Mouse (Mus musculus): Measurements from ENCODE around the gene Nxph3.

Gene Nxph3

DNA sequence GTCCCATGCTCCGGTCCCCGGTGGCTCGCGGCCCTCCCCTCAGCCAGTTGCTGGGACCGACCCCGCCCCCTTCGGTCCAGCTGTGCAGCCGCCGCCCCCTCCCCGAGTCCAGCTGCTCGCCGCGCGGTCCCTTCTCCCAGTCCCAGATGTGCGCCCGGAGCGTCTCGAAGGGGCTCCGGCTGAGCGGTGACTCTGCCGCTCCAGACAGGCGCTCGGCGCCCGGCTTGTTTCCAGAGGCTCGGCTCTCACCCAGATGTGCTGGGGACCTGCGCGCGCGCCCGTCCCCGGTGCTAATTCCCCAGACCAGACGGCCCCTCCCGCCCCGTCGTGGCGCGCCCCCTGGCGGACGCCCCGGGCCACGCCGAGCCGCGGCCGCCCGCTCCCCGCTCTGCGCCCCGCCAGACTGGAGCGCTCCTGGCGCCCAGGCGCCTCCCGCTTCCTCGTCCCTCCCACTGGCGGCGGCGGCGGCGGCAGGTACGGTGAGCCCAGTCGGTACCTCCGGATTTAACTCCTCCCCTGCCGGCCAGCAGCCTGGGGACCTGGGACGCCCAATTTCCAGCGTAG lies at the start of gene Nxph3:
TSS of gene Nxph3 (minus strand) at position 273 of the 564 bp plus-strand sequence.
- in situ Hi-C loops (cut with MboI, MseI) = loop anchor here (5.0 kb wide), 1 partner anchor 67 kb away; no protein-coding TSS in a partner anchor

DNA sequence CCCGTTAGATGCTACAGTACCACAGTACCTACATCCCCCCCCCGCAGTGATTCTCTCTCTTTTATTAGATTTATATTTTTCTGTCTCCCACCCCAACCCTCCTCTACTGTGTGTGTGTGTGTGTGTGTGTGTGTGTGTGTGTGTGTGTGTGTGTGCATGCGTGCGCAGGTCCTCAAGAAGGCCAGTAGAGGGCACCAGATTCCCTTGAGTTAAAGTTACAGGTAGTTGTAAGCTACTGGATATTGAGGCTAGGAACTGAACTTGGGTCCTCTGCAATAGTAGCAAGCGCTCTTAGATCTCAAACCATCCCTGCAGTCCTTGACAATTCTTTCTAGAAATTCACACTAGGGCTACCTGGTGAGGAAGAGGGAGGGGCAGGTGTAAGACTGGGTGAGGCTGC lies 49.5 kb upstream of the Nxph3 start:
- in situ Hi-C loops (cut with MboI, MseI) = no loop called here

DNA sequence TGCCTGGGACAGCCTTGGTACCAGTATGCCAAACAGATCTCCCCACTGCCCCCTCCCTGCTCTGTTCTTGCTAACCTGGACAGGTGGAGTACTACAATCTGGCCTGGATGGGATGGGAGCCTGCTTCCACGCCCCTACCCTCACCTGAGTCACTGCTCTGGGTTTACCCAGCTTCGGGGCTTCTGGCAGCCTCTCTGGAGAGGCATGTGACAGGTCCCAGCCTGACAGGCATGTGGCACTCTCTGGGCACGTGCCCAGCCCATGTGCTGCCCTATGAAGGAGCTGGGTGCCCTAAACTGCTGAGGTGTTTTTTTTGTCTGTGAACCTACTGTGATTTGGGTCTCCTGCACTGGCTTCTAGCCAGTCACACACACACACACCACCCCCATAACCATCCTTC lies 46.4 kb upstream of the Nxph3 start:
- in situ Hi-C loops (cut with MboI, MseI) = no loop called here

DNA sequence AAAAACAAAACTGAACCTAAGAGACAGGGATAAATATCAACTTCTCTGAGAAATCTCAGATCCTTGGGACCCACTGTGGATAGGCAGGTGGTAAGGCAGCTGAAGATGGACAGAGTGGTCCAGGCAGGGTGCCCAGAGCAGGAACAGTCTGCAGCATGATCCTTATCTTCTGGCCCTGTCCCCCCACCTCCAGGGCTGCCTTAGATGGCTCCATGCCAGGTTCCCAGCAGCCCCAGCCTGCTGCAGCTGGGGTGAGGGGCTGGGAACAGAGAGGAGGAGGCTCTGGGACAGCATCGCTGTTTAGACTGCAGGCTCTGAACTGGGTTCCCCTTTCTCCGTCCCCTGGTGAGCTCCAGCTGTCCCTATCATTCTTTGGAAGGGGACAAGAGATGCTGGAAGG lies 45.4 kb upstream of the Nxph3 start:
- in situ Hi-C loops (cut with MboI, MseI) = no loop called here

DNA sequence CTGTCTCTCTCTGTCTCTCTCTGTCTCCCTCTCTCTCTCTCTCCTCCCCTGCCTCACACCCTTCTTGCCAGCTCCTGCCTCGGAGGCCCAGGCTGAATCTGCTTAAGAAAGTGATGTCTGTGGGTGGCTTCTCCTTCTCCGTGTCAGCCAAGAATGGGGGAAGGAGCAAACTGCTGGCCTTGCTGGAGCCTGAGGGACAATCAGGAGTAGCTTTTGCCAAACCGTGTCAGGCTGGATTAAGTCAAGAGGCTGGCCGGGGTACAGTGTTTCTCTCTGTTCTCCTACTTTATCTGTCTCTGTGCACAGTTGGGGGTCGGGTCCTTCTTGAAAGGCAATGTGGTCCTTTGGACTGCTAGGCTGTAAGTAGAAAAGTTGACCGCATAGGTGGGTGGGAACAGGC lies 43.3 kb upstream of the Nxph3 start:
- in situ Hi-C loops (cut with MboI, MseI) = no loop called here

DNA sequence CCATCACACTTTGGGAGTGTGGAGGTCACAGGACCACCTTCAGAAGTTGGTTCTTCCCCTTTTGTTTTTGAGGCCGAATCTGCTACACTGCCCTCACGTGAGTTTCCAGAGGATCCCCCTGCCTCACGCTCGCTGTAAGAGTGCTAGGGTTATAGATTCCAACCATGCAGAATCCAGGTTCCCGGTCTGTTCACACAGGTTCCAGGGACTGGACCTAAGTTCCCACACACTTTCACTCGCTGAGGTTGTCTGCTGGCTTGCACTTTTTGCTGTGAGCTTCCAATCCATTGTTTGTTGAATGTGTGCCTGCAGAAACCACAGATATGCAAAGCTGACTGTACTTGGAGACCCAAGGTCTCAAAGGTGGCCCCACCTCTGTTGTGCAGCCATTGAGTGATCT lies 42.7 kb upstream of the Nxph3 start:
- in situ Hi-C loops (cut with MboI, MseI) = no loop called here

DNA sequence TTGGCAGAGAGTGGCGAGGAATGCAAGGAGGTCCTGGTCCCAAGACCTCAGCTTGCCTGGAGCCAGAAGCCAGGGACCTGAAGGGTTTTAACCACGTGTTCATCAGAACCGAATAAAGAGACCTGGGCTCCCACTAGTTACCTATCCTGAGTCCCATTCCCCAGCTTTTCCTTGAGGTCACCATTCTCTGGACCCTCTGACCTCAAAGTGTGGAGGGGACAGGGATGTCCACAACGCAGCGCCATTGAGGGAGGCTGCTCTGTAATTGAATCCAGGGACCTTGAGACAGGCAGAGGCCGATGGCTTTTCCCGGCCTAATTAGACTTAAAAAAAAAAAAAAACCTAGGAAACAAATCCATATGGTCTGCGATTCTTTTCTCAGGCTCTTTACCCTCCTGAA lies 40.9 kb upstream of the Nxph3 start:
- in situ Hi-C loops (cut with MboI, MseI) = no loop called here

DNA sequence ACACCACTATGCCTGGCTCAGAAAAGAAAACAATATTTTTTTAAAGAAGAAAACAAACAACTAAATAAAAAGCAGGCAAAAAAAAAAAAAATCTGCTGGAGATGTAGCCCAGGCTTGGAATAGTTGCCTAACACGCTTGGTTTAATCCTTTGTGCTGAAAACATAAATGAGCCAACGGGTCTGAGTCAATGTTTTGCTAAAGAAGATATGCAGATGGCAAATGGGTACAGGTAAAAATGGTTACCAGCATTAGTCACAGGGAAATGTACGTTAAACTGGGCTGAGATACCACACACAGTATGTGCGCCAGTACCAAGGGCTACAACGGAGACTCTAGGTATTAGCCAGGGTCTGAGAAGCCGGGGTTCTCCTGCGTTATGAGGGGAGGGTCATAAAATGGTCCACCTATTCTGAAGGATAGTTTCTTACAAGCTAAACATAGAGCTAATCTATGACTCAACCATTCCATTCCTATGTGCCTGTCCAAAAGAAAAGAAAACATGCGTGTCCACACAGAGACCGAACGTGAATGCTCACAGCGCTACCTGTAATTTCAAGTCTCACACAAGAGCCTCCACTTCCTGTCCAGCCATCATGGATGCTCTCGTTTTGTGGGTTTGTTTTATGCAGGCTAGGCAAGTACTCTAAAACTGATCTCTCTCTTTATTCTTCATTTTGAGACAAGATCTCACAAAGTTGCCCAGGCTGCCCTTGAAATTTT lies 36.1 kb upstream of the Nxph3 start:
- in situ Hi-C loops (cut with MboI, MseI) = no loop called here

DNA sequence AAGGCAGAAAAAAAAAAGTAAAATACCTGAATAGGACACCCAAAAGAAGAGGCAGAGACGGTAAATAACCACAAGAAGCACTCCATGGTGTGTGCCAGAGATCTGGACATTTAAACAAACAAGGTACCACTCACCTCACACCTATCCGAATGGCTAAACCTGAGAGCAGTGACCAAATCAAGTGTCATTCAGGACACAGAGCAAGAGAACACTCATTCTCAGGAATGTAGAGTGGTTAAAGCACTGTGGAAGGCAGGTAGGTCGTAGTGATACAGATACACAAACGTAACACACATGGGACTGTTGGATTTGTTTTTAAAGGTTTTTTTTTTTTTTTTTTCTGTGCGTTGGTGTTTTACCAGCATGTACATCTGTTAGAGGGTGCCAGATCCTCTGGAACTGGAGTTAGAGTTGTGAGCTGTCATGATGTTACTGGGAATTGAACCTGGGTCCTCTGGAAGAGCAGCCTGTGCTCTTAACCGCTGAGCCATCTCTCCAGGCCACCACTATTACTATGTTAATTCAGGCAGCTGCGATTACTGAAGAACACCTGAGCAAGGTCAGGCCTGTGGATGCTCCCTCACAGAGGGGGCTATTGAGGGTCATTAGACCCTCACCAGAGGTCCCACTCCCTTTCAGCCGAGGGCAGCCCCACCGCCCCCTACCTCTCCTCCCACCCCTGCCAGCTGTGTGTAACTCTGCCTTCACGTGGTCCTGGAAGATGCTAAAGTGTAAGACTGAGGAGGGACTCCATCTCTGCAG lies 31.8 kb upstream of the Nxph3 start:
- in situ Hi-C loops (cut with MboI, MseI) = no loop called here

DNA sequence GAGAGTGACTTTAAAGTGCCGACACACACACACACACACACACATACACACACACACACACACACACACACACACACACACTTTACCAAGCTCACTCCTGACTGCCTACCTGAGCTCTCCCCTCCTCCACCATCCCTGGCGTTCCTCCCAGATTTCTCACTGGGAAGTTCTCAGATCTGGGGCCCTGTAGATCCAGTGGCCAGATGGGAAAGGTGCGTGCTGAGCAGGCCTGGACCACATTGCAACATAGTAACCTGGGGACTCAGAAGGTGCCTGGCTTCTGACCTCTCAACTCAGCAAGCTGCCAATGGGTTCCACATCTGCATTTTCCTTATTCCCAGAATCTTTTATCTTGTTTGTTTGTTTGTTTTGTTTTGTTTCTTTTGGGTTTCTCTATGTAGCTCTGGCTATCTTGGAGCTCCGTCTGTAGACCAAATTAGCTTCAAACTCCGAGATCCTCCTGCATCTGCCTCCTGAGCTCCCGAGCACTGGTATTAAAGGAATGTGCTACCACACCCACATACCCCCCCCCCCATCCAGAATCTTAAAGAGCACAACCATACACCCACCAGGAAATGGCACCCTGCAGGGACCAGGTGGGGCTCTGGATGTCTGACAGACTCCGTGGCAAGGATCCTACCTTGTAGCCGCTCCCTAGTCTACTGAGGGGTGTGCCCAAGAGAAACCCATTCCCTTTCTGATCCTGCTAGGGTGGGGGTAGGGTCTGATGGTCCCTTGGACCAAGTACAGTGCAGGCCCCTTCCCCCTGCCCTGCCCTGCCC lies 30.4 kb upstream of the Nxph3 start:
- in situ Hi-C loops (cut with MboI, MseI) = no loop called here

DNA sequence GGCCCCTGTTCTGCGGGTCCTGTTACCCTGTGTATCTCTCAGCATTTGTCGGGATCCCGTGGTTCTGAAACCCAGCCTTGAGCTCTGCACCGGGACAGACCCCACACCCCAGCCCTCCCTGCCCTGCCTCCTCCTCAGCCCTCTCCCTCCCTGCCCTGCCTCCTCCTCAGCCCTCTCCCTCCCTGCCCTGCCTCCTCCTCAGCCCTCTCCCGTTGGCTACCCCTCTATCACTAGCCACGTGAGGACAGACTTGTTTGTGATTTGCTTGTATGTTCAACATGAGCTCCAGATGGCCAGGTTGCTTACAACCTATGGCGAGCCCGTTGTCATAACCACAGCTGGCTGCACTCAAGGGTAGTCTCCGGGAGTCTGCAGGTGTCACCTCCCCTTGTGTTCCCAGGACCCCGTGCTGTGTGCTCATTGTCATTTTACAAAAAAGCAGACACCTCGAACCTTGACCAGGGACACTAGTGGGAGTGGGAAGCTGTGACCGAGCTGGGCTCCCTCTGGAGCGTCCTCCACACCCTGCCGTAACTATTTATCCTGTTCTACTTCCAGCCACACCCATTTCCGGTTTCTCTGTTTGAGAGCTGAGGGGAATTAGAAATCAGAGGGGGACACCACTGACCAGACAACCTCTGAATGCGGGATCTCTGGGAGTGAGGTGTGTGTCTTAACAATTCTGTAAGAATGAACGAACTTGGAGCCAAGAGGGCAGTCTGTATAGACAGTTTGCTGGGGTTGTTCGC lies 26.4 kb upstream of the Nxph3 start:
- in situ Hi-C loops (cut with MboI, MseI) = no loop called here

DNA sequence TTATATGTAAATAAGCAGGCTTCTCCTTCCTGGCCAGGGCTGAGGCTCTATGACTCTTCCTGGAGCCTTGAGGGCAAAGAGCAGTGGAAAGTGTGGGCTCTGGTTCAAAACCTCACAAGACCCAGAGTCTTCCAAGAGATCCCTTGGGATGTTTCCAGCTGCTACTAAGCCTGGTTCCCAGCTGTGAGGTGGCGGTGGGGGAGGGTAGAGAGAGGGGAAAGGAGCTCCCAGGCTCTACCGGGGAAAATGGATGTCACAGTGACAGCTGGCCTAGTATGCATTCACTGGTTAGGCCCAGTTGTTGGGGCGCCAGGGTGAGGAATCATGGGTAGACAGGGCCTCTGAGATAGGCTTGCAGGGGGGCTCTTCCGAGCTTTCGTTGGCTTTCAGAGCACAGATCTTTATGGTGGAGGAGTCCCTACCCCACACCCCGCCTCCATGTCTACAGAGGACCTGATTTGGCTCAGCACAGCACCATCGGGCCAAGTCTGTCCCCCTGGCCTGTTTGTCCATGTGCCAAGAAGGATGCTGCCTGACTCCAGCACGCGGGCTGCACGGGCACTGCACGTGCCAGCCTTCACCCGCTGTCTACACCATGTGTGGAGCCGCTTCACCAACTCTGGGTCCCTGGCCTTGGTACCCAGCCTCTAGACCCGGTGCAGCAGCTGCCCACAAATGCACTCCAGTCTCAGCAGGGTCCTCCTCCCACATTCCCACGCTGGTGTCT lies 24.2 kb upstream of the Nxph3 start:
- in situ Hi-C loops (cut with MboI, MseI) = loop anchor here (10.0 kb wide), 1 partner anchor 106 kb away; no protein-coding TSS in a partner anchor

DNA sequence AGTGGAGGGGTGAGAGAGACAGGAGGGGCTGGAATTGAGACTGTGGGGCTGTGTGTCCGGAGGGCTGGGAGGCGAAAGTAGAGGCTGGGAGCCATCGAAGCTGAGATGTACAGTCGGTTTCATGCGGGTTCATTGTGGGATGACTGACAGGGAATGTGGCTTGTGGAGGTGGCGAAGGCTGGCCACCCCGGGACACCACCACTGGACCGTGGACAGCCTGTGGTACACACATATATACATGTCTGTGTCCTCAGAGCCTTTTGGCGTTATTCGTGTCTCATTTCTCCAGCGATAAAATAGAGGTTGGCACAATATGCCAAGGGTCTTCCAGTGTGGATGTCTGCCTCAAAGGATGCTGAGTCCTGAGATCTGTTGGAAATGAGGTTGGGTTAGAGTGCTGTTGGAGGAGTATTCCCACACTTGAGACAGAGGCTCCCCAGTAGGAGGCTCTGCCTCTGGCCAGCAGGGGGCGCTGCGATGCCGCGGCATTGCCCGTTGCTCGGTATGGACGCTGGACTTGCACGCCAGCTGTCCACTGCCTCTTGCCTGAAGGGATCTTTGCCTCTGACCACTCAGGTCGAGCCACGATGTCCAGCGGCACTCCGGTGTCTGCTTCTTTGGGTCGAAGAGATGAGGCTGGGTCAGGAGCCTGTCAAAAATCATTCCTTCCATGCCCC lies 19.3 kb upstream of the Nxph3 start:
- in situ Hi-C loops (cut with MboI, MseI) = loop anchor here (10.0 kb wide), 1 partner anchor 111 kb away; no protein-coding TSS in a partner anchor

DNA sequence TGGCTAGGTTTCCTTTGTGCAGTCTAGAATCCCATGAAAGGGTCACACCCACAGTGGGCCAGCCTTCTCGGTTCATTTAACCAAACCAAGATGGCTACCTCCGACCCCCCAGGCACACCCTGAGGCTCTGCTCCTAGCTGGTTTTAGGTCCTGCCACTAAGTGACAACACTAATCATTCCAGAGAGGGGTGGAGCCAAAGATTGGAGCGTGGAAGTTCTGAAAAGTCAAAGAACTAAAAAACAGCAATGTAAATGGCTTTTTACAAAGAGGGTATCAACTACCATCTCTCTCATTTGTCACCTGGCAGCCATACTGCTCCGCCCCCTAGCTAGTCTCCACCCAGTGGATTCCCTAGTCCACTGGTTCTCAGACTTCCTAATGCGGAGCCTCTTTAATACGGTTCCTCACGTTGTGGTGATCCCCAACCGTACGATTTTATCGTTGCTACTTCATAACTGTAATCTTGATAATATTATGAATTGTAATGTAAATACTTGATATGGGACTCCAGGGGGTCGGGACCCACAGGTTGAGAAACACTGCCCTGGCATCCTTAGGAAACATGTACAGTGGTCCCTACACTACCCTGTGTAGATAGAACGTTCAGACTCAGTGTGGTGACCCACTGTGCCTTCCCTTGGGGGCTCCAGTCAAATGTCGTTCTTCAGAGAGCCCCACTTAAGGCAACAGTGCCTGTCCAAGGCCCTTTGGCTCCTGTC lies 18.1 kb upstream of the Nxph3 start:
- in situ Hi-C loops (cut with MboI, MseI) = loop anchor here (10.0 kb wide), 1 partner anchor 112 kb away; no protein-coding TSS in a partner anchor

DNA sequence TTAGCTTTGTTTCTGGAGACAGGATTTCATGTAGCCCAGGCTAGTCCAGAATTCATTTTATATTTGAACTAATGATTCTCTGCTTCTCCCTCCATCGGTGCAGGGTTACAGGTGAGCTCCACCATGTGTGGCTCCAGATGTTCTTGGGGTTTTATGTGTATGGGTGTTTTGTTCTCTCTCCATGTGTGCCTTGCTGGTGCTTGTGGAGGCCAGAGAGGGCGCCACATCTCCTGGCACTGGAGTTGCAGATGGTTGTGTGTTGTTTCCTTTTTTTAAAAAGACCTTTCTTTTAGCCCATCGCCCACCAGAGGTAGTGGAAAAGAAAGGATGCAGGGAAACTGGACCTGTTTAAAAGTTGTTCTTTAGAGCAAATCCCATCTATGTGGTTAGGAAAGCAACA lies 13.9 kb upstream of the Nxph3 start:
- in situ Hi-C loops (cut with MboI, MseI) = no loop called here

DNA sequence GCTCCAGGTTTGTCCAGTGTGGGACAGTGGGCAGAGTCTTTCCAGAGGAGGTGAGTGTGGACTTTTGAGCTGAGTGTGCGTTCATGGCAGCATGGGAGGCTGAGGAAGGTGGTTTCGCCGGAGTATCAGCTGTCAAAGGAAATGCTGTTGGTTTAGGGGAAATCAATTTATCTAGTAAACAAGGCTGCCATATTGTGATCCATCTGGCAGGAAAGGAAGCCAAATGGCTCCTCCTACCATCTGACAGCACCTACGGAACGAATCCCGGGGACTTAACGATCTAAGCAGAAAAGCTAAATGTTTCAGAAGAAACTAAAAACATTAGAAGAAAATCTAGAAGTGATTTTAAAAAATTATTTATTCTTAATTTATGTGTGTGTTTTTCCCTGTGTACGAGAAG lies 12.9 kb upstream of the Nxph3 start:
- in situ Hi-C loops (cut with MboI, MseI) = no loop called here

DNA sequence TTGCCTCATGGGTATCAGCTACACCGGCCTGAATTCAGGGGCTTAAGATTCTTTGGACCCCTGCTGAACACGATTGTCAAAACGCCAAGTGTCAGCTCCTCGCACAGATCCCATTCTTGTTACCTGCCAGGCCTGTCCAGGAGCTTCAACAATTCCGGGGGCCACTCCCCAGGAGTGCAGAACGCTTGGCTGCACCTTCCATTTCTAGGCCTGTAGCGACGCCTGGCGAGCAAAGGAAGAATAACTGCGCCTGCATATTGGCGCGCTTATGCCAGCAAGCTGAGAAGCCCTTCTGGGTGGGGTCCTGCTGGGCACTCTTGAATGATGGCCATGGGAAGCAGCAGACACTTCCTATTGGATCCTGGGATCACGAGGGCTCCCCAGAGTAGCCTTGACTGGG lies 7.2 kb upstream of the Nxph3 start:
- in situ Hi-C loops (cut with MboI, MseI) = loop anchor here (5.0 kb wide), 2 partner anchors 129 to 264 kb away; no protein-coding TSS in a partner anchor

DNA sequence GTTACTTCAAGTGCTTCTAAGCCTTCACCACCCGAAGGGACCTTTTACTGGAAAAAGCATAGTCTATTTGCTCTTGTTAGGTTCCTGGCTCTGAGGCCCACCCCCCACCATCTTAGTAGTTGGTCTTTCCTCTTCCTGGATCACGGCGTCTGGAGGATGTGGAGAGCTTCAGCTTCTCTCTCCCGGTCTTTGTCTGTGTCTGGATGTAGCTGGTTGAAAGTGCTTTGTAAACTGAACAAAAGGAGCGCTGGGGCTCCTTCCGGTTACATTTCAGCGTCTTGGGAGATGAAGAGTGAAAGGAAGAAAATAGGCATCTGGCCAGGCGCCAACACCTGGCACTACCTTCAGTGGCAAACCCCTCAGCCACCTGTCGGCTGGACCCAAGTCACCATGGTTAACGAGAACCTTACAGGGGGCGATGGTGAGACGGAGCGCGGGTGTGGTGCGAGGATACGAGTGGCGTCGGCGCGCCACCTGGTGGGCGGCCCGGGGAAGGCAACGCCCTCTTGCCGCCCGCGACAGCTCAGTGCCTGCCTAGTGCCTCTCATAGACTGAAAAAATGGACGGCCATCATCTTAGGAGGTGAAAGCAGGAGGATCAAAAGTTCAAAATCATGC lies 6.2 kb upstream of the Nxph3 start:
- in situ Hi-C loops (cut with MboI, MseI) = loop anchor here (5.0 kb wide), 2 partner anchors 128 to 263 kb away; no protein-coding TSS in a partner anchor

DNA sequence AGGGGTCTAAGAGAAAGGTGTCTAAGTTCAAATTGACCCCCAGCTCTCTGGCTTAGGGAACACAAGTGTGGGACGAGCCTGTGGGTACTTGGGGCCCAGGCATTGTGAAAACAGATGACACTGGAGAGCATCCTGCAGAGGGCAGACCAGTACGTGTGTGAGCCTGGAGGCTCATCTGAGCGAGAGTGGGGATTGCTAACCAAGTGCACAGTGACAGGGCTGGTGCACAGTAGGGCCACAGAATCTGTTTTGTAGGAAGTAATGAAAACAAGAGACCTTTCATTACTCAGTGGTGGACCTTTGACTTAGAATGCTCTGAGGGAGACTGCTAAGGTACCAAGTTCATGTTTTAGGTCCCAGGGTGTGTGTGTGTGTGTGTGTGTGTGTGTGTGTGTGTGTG lies 5.6 kb upstream of the Nxph3 start:
- in situ Hi-C loops (cut with MboI, MseI) = loop anchor here (5.0 kb wide), 2 partner anchors 128 to 263 kb away; no protein-coding TSS in a partner anchor
